Mouse (Mus musculus): ENCODE results near the gene Gm32687. TPM values are rescaled to one million over a fixed set of nuclear protein-coding genes. Genes with fewer than 3 reads are reported as not detected.
"Not testable (repeated sequence)": the region's sequence is repeated elsewhere in the genome, so short reads cannot be mapped to it uniquely, and the experiment has no call there.

The Gm32687 gene
- total RNA-seq (2015) (8.7 and 9.5 TPM in 2 replicates), total RNA-seq (2017) (3.6 and 4.3 TPM in 2 replicates)

GRCm38 (mm10) chr10:81863409-81864407 is at the start of gene Gm32687:
TSS of gene Gm32687 (plus strand) at chr10:81863934.
- ATAC-seq (replicated peaks; ENCODE audit: poor library complexity), result peak; percentile 99

- ATAC-seq (replicated peaks; ENCODE audit: poor library complexity), result not testable (repeated sequence)
Measured at GRCm38 (mm10) chr10:81846219-81846618, 17.5 kb upstream of the Gm32687 start.

- ATAC-seq (replicated peaks; ENCODE audit: poor library complexity), result peak; percentile 95
Measured at GRCm38 (mm10) chr10:81929842-81930743, 66.4 kb downstream of the Gm32687 start, which contains the start of gene Zfp781. TSS of gene Zfp781 (minus strand) at chr10:81930480.

Other genes with a start within 250 kb of the Gm32687 start
- 8.3 and 9.5 TPM in 2 replicates for gene Sirt6, start 236.1 kb upstream of the Gm32687 start, total RNA-seq (2015)
- gene Sirt6, start 236.1 kb upstream of the Gm32687 start, total RNA-seq (2017), result 4.1 and 5.3 TPM in 2 replicates
- gene Ankrd24, start 235.4 kb upstream of the Gm32687 start, total RNA-seq (2015), result 5.8 and 6.8 TPM in 2 replicates
- 7.0 and 8.9 TPM in 2 replicates for gene Ankrd24, start 235.4 kb upstream of the Gm32687 start, total RNA-seq (2017)
- 4.4 and 8.6 TPM in 2 replicates for gene Gm10778, start 214.9 kb upstream of the Gm32687 start, total RNA-seq (2015)
- gene Gm10778, start 214.9 kb upstream of the Gm32687 start, total RNA-seq (2017), result 4.6 and 4.9 TPM in 2 replicates
- 14.7 and 30.3 TPM in 2 replicates for gene Zfp433, start 159.1 kb upstream of the Gm32687 start, total RNA-seq (2015)
- gene Zfp433, start 159.1 kb upstream of the Gm32687 start, total RNA-seq (2017), result 18.4 and 22.5 TPM in 2 replicates
- gene Gm3055, start 92.8 kb upstream of the Gm32687 start, total RNA-seq (2015), result 0.49 and 2.0 TPM in 2 replicates
- 0.91 and 2.1 TPM in 2 replicates for gene Gm3055, start 92.8 kb upstream of the Gm32687 start, total RNA-seq (2017)
- gene Gm4767, start 51.7 kb upstream of the Gm32687 start, total RNA-seq (2015), result 4.0 and 5.0 TPM in 2 replicates
- 0.67 and 1.4 TPM in 2 replicates for gene Gm4767, start 51.7 kb upstream of the Gm32687 start, total RNA-seq (2017)
- 1.3 TPM in 1 of 2 replicates, not detected in the other for gene Zfp781, start 66.5 kb downstream of the Gm32687 start, total RNA-seq (2015)
- gene Zfp781, start 66.5 kb downstream of the Gm32687 start, total RNA-seq (2017), result 0.27 TPM in 1 of 2 replicates, not detected in the other
- 6.5 and 13.5 TPM in 2 replicates for gene Zfp873, start 184.2 kb downstream of the Gm32687 start, total RNA-seq (2015)
- gene Zfp873, start 184.2 kb downstream of the Gm32687 start, total RNA-seq (2017), result 5.0 and 8.6 TPM in 2 replicates
- 0.29 and 0.94 TPM in 2 replicates for gene BC024063, start 219.4 kb downstream of the Gm32687 start, total RNA-seq (2015)
- 0.24 and 1.3 TPM in 2 replicates for gene BC024063, start 219.4 kb downstream of the Gm32687 start, total RNA-seq (2017)